Mouse (Mus musculus) liver (tissue): ENCODE data around the gene Cc2d2b.

Source experiments
- DNase-seq: peaks from one replicate; pipeline ENCODE4 v3.0.0-alpha.2; 2020; ENCODE audit warnings: mixed read lengths

Gene Cc2d2b

DNA sequence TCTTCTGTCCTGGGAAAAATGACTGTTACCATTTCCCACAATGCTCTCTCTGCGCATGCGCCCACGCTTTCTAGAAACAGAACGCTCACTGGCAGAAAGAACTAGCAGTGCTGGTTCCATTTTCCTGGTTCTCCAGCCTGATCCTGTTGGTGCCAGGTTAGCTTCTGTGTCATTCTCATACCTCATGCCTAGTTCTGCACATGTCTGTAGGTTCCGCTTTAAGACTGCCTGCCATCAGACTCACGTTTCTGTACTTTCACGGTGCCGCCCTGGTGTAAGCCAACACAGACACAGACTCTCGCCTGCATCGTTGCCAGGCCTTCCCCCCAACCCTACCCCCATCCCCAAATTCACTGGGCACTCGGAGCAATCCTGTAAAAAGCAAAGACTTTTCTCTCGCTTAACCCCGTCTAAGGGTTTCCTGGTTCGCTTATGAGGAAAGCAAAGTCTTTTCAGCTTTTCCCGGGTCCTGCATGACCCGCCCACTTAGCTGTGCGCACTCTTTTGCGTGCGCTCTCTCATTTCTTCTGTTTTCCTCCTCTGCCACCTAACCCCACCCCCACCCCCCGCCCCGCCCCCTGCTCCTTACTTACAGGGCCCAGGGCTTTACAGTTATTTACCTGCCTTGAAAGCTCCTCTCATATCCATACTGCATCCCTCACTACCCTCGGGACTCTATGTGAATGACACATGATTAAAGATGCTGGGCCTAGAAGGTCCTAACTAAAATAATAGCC is 13.6 kb downstream of the Cc2d2b start:
- peak; percentile 45 for DNase-seq

- no peak for DNase-seq
Observed at GRCm38 (mm10) chr19:40767189-40767588, 18.6 kb downstream of the Cc2d2b start.

DNA sequence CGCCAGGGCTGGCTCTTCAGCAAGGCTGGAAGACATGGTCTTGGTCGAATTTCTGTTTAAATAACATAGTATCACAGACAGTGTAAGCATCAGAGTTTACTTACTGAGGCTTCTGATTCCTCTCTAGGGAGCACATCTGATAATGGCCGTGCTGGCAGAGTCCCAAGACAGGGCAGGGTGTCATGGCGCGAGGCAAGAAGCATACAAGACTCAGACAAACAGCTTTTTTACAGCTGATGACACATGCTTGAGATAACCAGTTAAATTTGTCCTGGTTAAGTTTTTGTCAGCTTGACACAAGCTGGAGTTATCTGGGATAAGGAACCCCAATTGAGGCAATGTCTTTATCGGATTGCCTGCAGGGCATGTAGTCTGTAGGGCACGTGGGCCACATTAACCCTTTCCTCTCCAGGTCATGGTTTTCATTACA is 20.8 kb downstream of the Cc2d2b start:
- peak; percentile 86 for DNase-seq

DNA sequence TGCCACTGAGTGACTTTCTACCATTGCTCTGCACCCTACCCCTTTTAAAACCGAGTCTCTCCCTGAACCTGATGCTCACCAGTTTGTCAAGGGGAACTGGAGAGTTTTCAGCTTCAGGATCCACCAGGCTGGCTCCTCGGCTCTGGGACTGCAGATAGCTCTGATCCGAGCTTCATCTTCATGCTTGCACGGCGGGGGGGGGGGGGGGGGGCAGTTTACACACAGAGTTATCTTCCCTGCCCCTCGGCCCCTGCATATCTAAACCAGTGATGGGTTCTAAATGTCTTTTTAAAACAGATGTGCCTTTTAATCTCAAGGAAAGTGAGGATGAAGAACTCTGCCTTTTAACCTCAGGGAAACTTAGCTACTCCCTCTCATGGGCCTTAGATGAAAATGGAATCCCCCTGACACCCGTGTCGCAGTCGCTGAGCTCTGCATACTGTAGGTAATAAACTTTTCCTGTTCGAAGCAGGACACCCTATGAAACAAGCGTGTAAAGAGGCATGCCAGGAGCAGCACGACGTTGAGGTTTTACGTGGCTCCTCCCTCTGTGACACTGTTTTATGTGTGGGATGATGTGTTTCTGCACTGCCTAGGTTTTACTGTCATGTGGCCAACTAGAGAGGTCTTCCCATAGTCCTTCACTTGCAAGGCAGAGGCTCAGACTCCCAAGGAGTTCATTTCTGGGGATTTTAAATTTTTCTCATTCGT is 39.6 kb downstream of the Cc2d2b start:
- DNase-seq, result no peak

GRCm38 (mm10) chr19:40788715-40789084 is 40.1 kb downstream of the Cc2d2b start:
- DNase-seq, result no peak

GRCm38 (mm10) chr19:40805176-40805737 is 56.7 kb downstream of the Cc2d2b start:
- DNase-seq, result no peak

DNA sequence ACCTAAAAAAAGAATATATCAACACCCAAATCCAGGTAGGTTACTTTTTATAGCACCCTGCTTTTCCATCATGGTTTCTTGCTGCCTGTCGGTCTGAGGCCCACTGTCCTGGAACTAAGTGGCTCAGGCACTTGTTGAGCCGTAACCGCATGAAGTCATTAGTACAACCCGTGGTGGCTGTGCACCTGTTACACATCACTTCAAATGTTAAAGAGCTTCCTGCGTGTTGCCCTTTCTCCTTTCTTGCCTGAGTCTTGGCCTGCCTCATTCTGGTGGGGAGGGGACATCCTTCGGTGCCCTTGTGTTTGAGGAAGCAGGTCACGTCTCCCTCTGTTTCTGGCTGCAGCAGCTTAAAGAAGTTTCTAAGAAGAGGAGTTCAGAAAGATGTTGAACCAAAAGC is 61.3 kb downstream of the Cc2d2b start:
- DNase-seq, result no peak

GRCm38 (mm10) chr19:40811840-40812239 is 63.3 kb downstream of the Cc2d2b start:
- no peak for DNase-seq

DNA sequence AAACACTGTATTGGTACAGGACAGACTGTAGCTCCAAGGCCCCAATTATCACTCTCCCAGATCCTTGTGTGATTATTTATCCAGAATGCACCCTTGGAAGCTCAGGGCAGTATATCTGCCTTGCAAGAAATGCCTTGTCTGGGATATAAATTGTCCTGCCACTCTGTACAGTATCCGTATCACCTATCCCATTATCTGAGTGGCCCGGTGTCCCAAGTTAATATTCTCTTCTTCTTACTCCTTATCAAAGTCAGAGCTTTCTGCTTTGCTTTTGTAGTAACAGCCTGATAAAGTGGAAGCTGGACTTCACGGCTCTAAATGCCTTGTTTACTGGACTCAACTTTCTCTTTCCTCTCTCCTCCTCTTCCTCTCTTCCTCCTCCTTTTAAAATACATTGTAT is 64.2 kb downstream of the Cc2d2b start:
- peak; percentile 45 for DNase-seq

DNA sequence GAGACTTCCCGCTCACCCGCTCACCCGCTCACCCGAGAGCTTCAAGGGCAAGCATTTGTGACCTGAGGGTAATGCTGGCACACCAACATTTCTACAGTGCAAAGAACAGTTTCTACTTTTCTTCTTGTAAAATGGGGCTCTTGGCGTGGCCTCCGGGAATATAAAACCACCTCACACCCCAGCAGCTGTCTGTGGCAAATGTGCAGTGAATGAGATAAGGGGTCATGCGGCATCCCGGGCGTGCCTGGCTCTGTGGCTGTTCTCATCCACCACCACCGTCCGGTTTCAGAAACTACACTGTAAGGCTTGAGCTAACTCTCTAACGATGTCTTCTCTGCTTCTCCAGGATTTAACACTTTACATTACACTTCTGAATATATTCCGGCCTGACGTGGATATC is 64.8 kb downstream of the Cc2d2b start:
- peak; percentile 91 for DNase-seq

DNA sequence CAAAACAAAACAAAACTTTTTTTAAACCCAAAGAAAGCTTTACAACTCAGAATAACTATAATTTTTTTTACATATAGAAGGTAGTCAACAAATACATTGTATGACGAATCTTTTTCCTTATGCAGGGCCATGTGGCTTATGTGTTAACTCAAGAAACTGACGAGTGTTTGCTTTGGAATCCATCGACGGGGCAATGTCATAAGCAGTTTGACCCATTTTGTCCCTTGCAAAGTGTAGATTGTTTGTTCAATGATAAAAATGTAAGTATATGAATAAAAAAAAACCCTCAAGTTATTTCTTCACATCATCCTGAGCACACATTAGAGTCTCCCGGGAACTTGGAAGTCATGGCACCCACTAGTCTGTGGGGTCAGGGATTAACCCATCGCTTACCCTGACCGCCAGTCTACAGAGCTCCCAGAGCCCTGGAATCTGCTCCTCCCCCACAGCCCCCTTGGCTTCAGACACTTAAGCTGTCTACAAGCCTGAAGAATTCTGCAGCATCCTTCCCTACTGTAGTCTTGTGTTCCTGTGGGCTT is 67.2 kb downstream of the Cc2d2b start:
- DNase-seq, result no peak

DNA sequence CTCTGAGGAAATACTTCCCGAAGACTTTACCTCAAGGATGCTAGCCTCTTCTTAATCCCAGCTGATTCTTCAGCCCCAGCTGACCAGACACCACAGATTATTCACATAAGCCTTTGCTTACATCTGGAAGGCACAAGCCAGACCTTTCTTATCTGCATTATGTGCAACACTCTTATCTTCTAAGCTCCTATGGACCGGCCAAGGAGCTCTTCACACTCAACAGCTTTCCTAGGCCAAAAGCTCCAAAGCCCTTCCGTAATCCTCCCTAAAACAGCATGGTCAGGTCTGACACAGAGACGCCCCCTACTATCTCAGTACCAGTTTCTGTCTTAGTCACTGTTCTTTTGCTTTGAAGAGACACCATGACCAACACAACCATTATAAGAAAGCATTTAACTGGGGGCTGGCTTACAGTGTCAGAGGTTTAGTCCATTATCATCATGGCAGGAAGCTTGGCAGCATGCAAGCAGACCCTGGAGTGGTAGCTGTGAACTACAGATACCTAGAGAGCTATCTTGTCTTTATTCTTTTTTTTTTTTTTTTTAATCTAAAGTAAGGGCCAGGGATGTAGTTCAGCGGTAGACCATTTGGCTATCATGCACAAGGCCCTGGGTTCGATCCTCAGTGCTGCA is 69.5 kb downstream of the Cc2d2b start:
- peak; percentile 27 for DNase-seq

- DNase-seq, result peak; percentile 83
Observed at GRCm38 (mm10) chr19:40818764-40819163, 70.2 kb downstream of the Cc2d2b start.

DNA sequence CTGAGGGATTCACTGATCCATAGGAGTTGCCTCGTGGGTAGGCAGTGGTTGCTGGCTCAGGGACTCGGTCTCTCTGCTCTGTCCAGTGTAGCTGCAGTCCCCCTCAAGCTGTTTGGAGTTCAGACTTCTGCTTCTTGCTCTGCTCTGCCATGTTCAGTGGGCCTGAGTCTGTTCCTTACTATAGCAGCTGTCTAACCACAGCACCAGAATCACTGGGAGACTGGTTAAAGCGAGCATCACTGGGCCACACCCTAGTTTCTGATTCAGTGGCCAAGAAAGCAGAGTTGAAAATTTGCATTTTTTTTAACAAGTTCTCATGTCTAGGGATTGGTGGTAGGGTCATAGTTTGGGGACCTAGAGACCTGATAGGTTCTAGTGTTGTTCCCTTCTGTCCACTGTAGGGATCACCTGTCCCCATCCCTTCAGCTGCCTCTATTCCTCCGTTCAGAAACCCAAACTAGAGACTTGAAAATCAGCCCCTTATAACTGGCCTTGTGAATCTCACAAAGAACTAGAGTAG is 72.8 kb downstream of the Cc2d2b start:
- no peak for DNase-seq

DNA sequence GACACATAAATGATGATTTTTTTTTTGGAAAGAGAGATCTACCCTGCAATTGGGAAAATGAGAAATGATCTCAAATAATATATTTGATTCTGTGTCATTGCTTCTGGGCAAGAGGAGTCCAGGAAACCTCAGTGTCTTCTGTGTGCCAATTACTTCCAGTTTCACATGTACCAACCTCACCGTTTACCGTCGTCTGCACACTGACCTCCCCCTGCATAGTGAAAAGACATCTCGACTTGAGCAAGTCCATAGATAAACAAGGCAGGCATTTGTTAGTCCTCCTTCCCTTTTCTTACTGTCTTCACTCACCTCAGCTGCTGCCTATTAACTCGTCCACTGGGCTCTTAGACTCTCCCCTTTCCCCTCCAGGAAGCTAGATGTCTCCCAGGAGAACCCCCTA is 77.1 kb downstream of the Cc2d2b start:
- DNase-seq, result no peak

DNA sequence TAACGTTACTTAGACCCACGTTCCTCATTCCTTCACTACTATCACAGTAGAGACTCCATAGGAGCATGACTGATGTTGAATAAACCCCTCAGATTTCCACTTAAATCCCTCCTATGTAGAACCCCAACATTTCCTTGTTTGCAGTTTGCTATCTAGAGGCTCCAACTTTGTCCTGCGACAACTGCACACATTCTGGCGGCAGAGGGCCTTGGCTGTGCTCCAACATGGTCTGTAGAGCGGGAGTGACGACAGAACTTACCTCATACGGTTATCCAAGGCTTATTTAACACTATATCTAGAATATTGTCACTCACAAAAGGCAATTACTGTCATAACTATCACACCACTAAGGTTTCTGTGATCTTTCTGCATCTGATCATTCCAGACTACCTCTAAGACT is 78.2 kb downstream of the Cc2d2b start:
- DNase-seq, result no peak

- DNase-seq, result no peak
Observed at GRCm38 (mm10) chr19:40830198-40830597, 81.6 kb downstream of the Cc2d2b start.

- DNase-seq, result peak; percentile 93
Observed at GRCm38 (mm10) chr19:40830703-40831415, 82.3 kb downstream of the Cc2d2b start, which contains the start of gene Ccnj. Gene Ccnj (plus strand): TSS chr19:40831279.

GRCm38 (mm10) chr19:40831416-40832201 is 83.1 kb downstream of the Cc2d2b start:
- DNase-seq, result peak; percentile 68

DNA sequence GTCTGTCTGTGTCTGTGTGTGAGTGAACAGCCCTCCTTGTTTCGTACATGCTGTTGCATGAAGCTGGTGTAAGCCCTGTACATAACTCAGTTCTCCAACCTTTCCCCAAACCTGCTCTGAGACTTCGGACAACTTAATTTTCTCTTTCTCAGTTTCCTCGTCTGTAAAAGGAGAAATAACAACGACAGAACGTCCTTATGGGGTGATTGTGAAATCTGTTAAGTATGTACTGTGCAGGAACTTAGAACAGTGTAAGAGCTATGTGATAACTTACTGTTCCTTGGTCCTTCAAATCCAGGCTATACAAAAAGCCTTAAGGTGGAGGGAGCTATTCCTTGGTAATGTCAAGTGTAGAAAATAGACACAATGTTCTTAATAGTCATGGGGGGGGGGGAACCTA is 83.8 kb downstream of the Cc2d2b start:
- no peak for DNase-seq

DNA sequence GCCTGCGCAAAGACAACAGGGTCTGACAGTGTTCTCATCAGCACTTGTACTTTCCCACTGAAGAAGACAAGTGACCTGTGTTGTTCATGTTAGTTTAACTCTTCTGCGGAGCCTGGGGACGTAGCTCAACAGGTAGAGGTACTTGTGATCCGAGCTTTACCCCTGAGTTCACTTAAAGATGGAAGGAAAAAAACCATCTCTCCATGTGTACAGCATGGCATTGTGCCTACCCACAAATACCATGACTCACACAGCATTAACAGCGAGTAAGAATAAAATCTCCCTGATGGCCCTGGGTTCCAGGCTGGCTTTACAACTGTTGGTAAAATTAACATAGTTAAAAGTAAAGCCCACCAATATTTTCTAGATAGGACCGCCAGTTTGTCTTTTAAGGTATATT is 85.9 kb downstream of the Cc2d2b start:
- DNase-seq, result no peak

DNA sequence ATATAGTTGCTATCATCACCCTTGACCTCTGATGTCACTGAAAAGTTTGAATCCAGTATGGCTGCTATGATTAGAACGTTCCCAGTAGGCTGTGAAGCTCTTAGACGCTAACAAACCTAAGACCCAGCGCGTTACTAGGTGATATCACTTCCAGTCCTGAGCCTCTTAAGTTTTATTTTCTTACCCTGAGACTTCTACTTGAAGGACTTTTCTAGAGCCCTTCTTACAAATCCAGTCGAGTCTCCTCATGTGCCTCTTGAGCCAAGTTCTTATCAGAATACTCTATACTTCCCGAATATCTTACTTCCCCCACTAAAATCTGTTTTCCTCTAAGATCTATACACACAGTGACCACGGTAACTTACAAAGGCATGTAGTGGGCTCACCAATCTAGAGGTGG is 89.7 kb downstream of the Cc2d2b start:
- no peak for DNase-seq
